Comparison of ENCODE assay signal across 8 mouse cellular contexts in genomic region chr2:6872894-6873255, GRCm38 (mm10).
A peak's percentile ranks its signal among the peaks of the same experiment; 100 is the strongest.
DNase-seq lines count a peak whose midpoint lies in the region; ATAC-seq and TF ChIP-seq lines count a peak whose summit lies in the region.

No protein-coding gene starts in this region.

- WGBS in forebrain, embryonic 12.5 days: 6% methylated on average over 10 of the region's 10 CpGs
- WGBS in liver, embryonic 13.5 days (ENCODE audit: insufficient replicate concordance): 8% methylated on average over 10 of the region's 10 CpGs

- H3K27ac ChIP-seq in forebrain, embryonic 12.5 days: peak overlapping the region; percentile 97
- H3K27ac ChIP-seq in liver, embryonic 13.5 days: no peak overlapping the region

- H3K4me2 ChIP-seq in forebrain, embryonic 12.5 days: peak overlapping the region; percentile 87
- H3K4me2 ChIP-seq in liver, embryonic 13.5 days: peak overlapping the region; percentile 84

- no peaks in the 10 kb centered on the region for H3K9me3 ChIP-seq in erythroblast, embryonic 14.5 days (ENCODE audit: control insufficient read depth, low read length)
- no peaks in the 10 kb centered on the region for H3K9me3 ChIP-seq in forebrain, embryonic 12.5 days
- no peaks in the 10 kb centered on the region for H3K9me3 ChIP-seq in liver, embryonic 13.5 days (replicated peaks)

- no peak for ATAC-seq in erythroblast, adult 5-6 weeks (replicated peaks; ENCODE audit: low FRiP score, poor library complexity, severe bottlenecking)
- no peak; the same call in 1 of the 2 replicates for ATAC-seq in forebrain, embryonic 12.5 days (ENCODE audit: low FRiP score)
- peak; percentile 74; the same call in 1 of the 2 replicates for ATAC-seq in liver, embryonic 13.5 days (ENCODE audit: low read depth)

- peak overlapping the region; percentile 97 for H3K9ac ChIP-seq in forebrain, embryonic 12.5 days
- peak overlapping the region; percentile 41; the same call in 1 of the 2 replicates for H3K9ac ChIP-seq in liver, embryonic 13.5 days

- no peaks in the 10 kb centered on the region for H3K79me3 ChIP-seq in C2C12 (ENCODE audit: low read depth)

- H3K27me3 ChIP-seq in erythroblast, embryonic 14.5 days (ENCODE audit: control insufficient read depth): peaks cover 59% of the 10 kb centered on the region
- H3K27me3 ChIP-seq in C2C12 (ENCODE audit: control insufficient read depth, insufficient read depth, insufficient read length): no peaks in the 10 kb centered on the region
- no peaks in the 10 kb centered on the region for H3K27me3 ChIP-seq in forebrain, embryonic 12.5 days
- H3K27me3 ChIP-seq in liver, embryonic 13.5 days: peaks cover 55% of the 10 kb centered on the region

- no peak for DNase-seq in liver, embryonic 13.5 days
- no peak for DNase-seq in retina, postnatal 1 day
- no peak for DNase-seq in B cell, adult 2 months
- DNase-seq in right cerebral cortex, postnatal 4 days: no peak

- peaks cover 22% of the 10 kb centered on the region for H3K79me2 ChIP-seq in C2C12 (ENCODE audit: control insufficient read depth, insufficient read depth)

- TF ChIP-seq CTCF in C2C12 (IDR thresholded peaks at IDR 0.05; ENCODE audit: control insufficient read depth, insufficient read depth, insufficient read length): no peak

- H3ac ChIP-seq in C2C12 (ENCODE audit: control insufficient read depth, insufficient read length, low read depth): peak overlapping the region; percentile 69

- peak overlapping the region; percentile 16 for H3K4me3 ChIP-seq in erythroblast, embryonic 14.5 days (replicated peaks)
- H3K4me3 ChIP-seq in C2C12 (ENCODE audit: insufficient read depth, poor library complexity, severe bottlenecking): peak overlapping the region; percentile 46
- peak overlapping the region; percentile 92 for H3K4me3 ChIP-seq in forebrain, embryonic 12.5 days (replicated peaks)
- H3K4me3 ChIP-seq in liver, embryonic 13.5 days (replicated peaks): peak overlapping the region; percentile 63

- H3K4me1 ChIP-seq in erythroblast, embryonic 14.5 days (ENCODE audit: control insufficient read depth): no peaks in the 10 kb centered on the region
- peaks cover 56% of the 10 kb centered on the region for H3K4me1 ChIP-seq in forebrain, embryonic 12.5 days
- no peaks in the 10 kb centered on the region; the same call in 1 of the 2 replicates for H3K4me1 ChIP-seq in liver, embryonic 13.5 days (replicated peaks)

- H3K36me3 ChIP-seq in erythroblast, embryonic 14.5 days (ENCODE audit: control insufficient read depth): no peaks in the 10 kb centered on the region
- H3K36me3 ChIP-seq in C2C12 (ENCODE audit: control insufficient read depth, insufficient read depth): no peaks in the 10 kb centered on the region
- no peaks in the 10 kb centered on the region for H3K36me3 ChIP-seq in forebrain, embryonic 12.5 days (replicated peaks)
- H3K36me3 ChIP-seq in liver, embryonic 13.5 days: no peaks in the 10 kb centered on the region

TF ChIP-seq in C2C12, 6 proteins besides CTCF, POLR2A, EP300 and RAD21:
- TF ChIP-seq MYOG (IDR thresholded peaks at IDR 0.05; ENCODE audit: control insufficient read depth, extremely low read depth, insufficient read length): no peak
- no peak for TF ChIP-seq CEBPB (IDR thresholded peaks at IDR 0.05; ENCODE audit: low read depth)
- TF ChIP-seq FOSL1 (IDR thresholded peaks at IDR 0.05; ENCODE audit: insufficient read depth, low read length, poor library complexity, severe bottlenecking): no peak
- TF ChIP-seq MAX (IDR thresholded peaks at IDR 0.05): no peak
TF ChIP-seq in C2C12: peak in this region for 0.

Comparison
In these comparisons a context has a peak if more than half of its experiments do, and no peak if none do; other contexts are left out.
1. H3K4me3 ChIP-seq: peak in every context shown above with its lines; median percentile 92 in forebrain, embryonic 12.5 days; 63 in liver, embryonic 13.5 days; 46 in C2C12; 16 in erythroblast, embryonic 14.5 days.